Mouse (Mus musculus): ENCODE results near the gene Dcps. TPM values are rescaled to one million over a fixed set of nuclear protein-coding genes. Genes with fewer than 3 reads are reported as not detected.
"Not testable (repeated sequence)": the region's sequence is repeated elsewhere in the genome, so short reads cannot be mapped to it uniquely, and the experiment has no call there.

Gene Dcps
- polyA plus RNA-seq, 1 experiment from 2014 or later: 93.5 TPM

GRCm38 (mm10) chr9:35166798-35167635, 8.8 kb downstream of the Dcps start:
- H3K36me3 ChIP-seq (replicated peaks): peaks cover 40% of the 10 kb centered on the region
- H3K27me3 ChIP-seq (replicated peaks; ENCODE audit: low read depth, poor library complexity, severe bottlenecking): no peaks in the 10 kb centered on the region
- 21% methylated on average over 9 of the region's 9 CpGs for WGBS
- H3K27ac ChIP-seq (replicated peaks): 0 out of 2 replicates have a peak overlapping the region, but pooled peaks have one; percentile 5
- no peak overlapping the region for H3K4me3 ChIP-seq
- DNase-seq (ENCODE audit: low spot score): no peak
- H3K9me3 ChIP-seq: no peaks in the 10 kb centered on the region
- peaks cover 20% of the 10 kb centered on the region for H3K4me1 ChIP-seq

- peak; percentile 27 for DNase-seq (ENCODE audit: low spot score)
- 25% methylated on average over 3 of the region's 3 CpGs for WGBS
- no peak overlapping the region for H3K27ac ChIP-seq (replicated peaks)
Observed at GRCm38 (mm10) chr9:35166144-35166797, 9.6 kb downstream of the Dcps start.

GRCm38 (mm10) chr9:35164142-35164874, 11.6 kb downstream of the Dcps start:
- Histone ChIP-seq H3K4me1 (peaks cover 31% of the 10 kb centered on the region), H3K27me3 (replicated peaks; ENCODE audit: low read depth, poor library complexity, severe bottlenecking) (no peaks in the 10 kb centered on the region), H3K4me3 (no peak overlapping the region), H3K27ac (replicated peaks) (no peak overlapping the region), H3K9me3 (no peaks in the 10 kb centered on the region), H3K36me3 (replicated peaks) (peaks cover 27% of the 10 kb centered on the region)
- WGBS: 84% methylated on average over 5 of the region's 5 CpGs
- no peak for DNase-seq (ENCODE audit: low spot score)

More at GRCm38 (mm10) chr9:35166144-35166797, 9.6 kb downstream of the Dcps start:
- Histone ChIP-seq H3K27me3 (replicated peaks; ENCODE audit: low read depth, poor library complexity, severe bottlenecking) (no peaks in the 10 kb centered on the region), H3K9me3 (no peaks in the 10 kb centered on the region), H3K36me3 (replicated peaks) (peaks cover 40% of the 10 kb centered on the region), H3K4me3 (no peak overlapping the region), H3K4me1 (peaks cover 20% of the 10 kb centered on the region)

GRCm38 (mm10) chr9:35163011-35163690, 12.7 kb downstream of the Dcps start:
- Histone ChIP-seq H3K36me3 (replicated peaks) (peaks cover 19% of the 10 kb centered on the region), H3K4me3 (no peak overlapping the region), H3K9me3 (no peaks in the 10 kb centered on the region), H3K27ac (replicated peaks) (no peak overlapping the region), H3K4me1 (peaks cover 31% of the 10 kb centered on the region), H3K27me3 (replicated peaks; ENCODE audit: low read depth, poor library complexity, severe bottlenecking) (no peaks in the 10 kb centered on the region)
- no peak for DNase-seq (ENCODE audit: low spot score)
- WGBS: 94% methylated on average over 11 of the region's 11 CpGs

- Histone ChIP-seq H3K4me1 (peaks cover 20% of the 10 kb centered on the region), H3K27me3 (replicated peaks; ENCODE audit: low read depth, poor library complexity, severe bottlenecking) (no peaks in the 10 kb centered on the region), H3K4me3 (no peak overlapping the region), H3K27ac (replicated peaks) (no peak overlapping the region), H3K36me3 (replicated peaks) (peaks cover 20% of the 10 kb centered on the region), H3K9me3 (no peaks in the 10 kb centered on the region)
- 92% methylated on average over 7 of the region's 7 CpGs for WGBS
- DNase-seq (ENCODE audit: low spot score): no peak
Observed at GRCm38 (mm10) chr9:35161721-35162120, 14.1 kb downstream of the Dcps start.

GRCm38 (mm10) chr9:35160662-35161061, 15.2 kb downstream of the Dcps start:
- H3K27ac ChIP-seq (replicated peaks): no peak overlapping the region
- H3K9me3 ChIP-seq: no peaks in the 10 kb centered on the region
- H3K27me3 ChIP-seq (replicated peaks; ENCODE audit: low read depth, poor library complexity, severe bottlenecking): no peaks in the 10 kb centered on the region
- H3K4me1 ChIP-seq: peaks cover 10% of the 10 kb centered on the region
- H3K36me3 ChIP-seq (replicated peaks): peaks cover 30% of the 10 kb centered on the region
- no peak overlapping the region for H3K4me3 ChIP-seq
- no peak for DNase-seq (ENCODE audit: low spot score)
- WGBS: 60% methylated on average over 2 of the region's 2 CpGs

- no peak overlapping the region for H3K27ac ChIP-seq (replicated peaks)
- WGBS: 66% methylated on average over 3 of the region's 3 CpGs
- peaks cover 10% of the 10 kb centered on the region for H3K4me1 ChIP-seq
- H3K9me3 ChIP-seq: no peaks in the 10 kb centered on the region
- no peak overlapping the region for H3K4me3 ChIP-seq
- DNase-seq (ENCODE audit: low spot score): no peak
- H3K36me3 ChIP-seq (replicated peaks): peaks cover 21% of the 10 kb centered on the region
- H3K27me3 ChIP-seq (replicated peaks; ENCODE audit: low read depth, poor library complexity, severe bottlenecking): no peaks in the 10 kb centered on the region
Observed at GRCm38 (mm10) chr9:35158477-35158876, 17.4 kb downstream of the Dcps start.

GRCm38 (mm10) chr9:35156862-35157261, 19.0 kb downstream of the Dcps start:
- no peaks in the 10 kb centered on the region for H3K27me3 ChIP-seq (replicated peaks; ENCODE audit: low read depth, poor library complexity, severe bottlenecking)
- peaks cover 10% of the 10 kb centered on the region for H3K4me1 ChIP-seq
- 91% methylated on average over 4 of the region's 4 CpGs for WGBS
- H3K9me3 ChIP-seq: no peaks in the 10 kb centered on the region
- DNase-seq (ENCODE audit: low spot score): no peak
- peaks cover 13% of the 10 kb centered on the region; the same call in 1 of the 2 replicates for H3K36me3 ChIP-seq (replicated peaks)
- H3K27ac ChIP-seq (replicated peaks): no peak overlapping the region
- H3K4me3 ChIP-seq: no peak overlapping the region

GRCm38 (mm10) chr9:35156002-35156710, 19.7 kb downstream of the Dcps start:
- no peaks in the 10 kb centered on the region for H3K27me3 ChIP-seq (replicated peaks; ENCODE audit: low read depth, poor library complexity, severe bottlenecking)
- H3K9me3 ChIP-seq: no peaks in the 10 kb centered on the region
- no peak overlapping the region for H3K27ac ChIP-seq (replicated peaks)
- DNase-seq (ENCODE audit: low spot score): no peak
- H3K4me1 ChIP-seq: peaks cover 10% of the 10 kb centered on the region
- WGBS: 89% methylated on average over 5 of the region's 5 CpGs
- no peak overlapping the region for H3K4me3 ChIP-seq
- peaks cover 13% of the 10 kb centered on the region; the same call in 1 of the 2 replicates for H3K36me3 ChIP-seq (replicated peaks)

- no peaks in the 10 kb centered on the region for H3K9me3 ChIP-seq
- DNase-seq (ENCODE audit: low spot score): no peak
- H3K4me1 ChIP-seq: no peaks in the 10 kb centered on the region
- WGBS: 94% methylated on average over 1 of the region's 1 CpGs
- H3K4me3 ChIP-seq: no peak overlapping the region
- H3K27ac ChIP-seq (replicated peaks): no peak overlapping the region
- no peaks in the 10 kb centered on the region for H3K27me3 ChIP-seq (replicated peaks; ENCODE audit: low read depth, poor library complexity, severe bottlenecking)
- H3K36me3 ChIP-seq (replicated peaks): peaks cover 13% of the 10 kb centered on the region; the same call in 1 of the 2 replicates
Observed at GRCm38 (mm10) chr9:35152923-35153322, 22.9 kb downstream of the Dcps start.

- DNase-seq (ENCODE audit: low spot score); H3K36me3 ChIP-seq (replicated peaks); H3K9me3 ChIP-seq; H3K4me1 ChIP-seq; H3K27ac ChIP-seq (replicated peaks); H3K27me3 ChIP-seq (replicated peaks; ENCODE audit: low read depth, poor library complexity, severe bottlenecking); H3K4me3 ChIP-seq: not testable (repeated sequence)
Observed at GRCm38 (mm10) chr9:35148822-35149221, 27.0 kb downstream of the Dcps start.
